Mouse (Mus musculus) intestine, embryonic 16.5 days (tissue): ENCODE data around the gene Gm572. TPM values are rescaled to one million over a fixed set of nuclear protein-coding genes. Genes with fewer than 3 reads are reported as not detected.

Experiments used
- ATAC-seq: fragments of 200-750 bp; cut with Nextera tagmentation; 2 replicates; pipeline ENCODE4 v1.8.0; 2017; ENCODE audit warnings: moderate TSS enrichment, moderate library complexity
- H3K27ac ChIP-seq: fragments of 300-500 bp; sonication (generic); 2 replicates; pipeline ENCODE4 v1.5.1; 2014; ENCODE audit warnings: mild to moderate bottlenecking, low read length
- H3K27me3 ChIP-seq: fragments of 300-500 bp; sonication (generic); replicated peaks from 2 replicates; pipeline ENCODE4 v1.6.1; 2014; ENCODE audit warnings: low read length, control low read depth, mixed read lengths; ENCODE audit not compliant: control insufficient read depth, insufficient read depth
- H3K36me3 ChIP-seq: fragments of 300-500 bp; sonication (generic); 2 replicates; pipeline ENCODE4 v1.6.1; 2014; ENCODE audit warnings: low read length, control low read depth; ENCODE audit not compliant: control insufficient read depth, insufficient read depth
- H3K4me1 ChIP-seq: fragments of 300-500 bp; sonication (generic); 2 replicates; pipeline ENCODE4 v1.6.1; 2014; ENCODE audit warnings: low read length, control low read depth, mixed read lengths; ENCODE audit not compliant: control insufficient read depth, insufficient read depth
- H3K4me2 ChIP-seq: fragments of 300-500 bp; sonication (generic); 2 replicates; pipeline ENCODE4 v1.6.1; 2014; ENCODE audit warnings: low read depth, low read length, control low read depth
- H3K4me3 ChIP-seq: fragments of 300-500 bp; sonication (generic); 2 replicates; pipeline ENCODE4 v1.5.1; 2014; ENCODE audit warnings: mild to moderate bottlenecking, low read length
- H3K9ac ChIP-seq: fragments of 300-500 bp; sonication (generic); 2 replicates; pipeline ENCODE4 v1.6.1; 2014; ENCODE audit warnings: low read depth, low read length
- H3K9me3 ChIP-seq: fragments of 300-500 bp; sonication (generic); 2 replicates; pipeline ENCODE4 v1.6.1; 2016; ENCODE audit warnings: low read length, control low read depth; ENCODE audit not compliant: control insufficient read depth
- WGBS: fragments of 180-500 bp; shearing (Covaris S2); extraction: QIAGEN DNeasy Blood & Tissue Kit; methylation state at CpG from one replicate; pipeline ENCODE4 v1.1.7; 2014; 5-methylcytosine and 5-hydroxymethylcytosine counted together
- polyA plus RNA-seq: library from polyadenylated mRNA; unstranded; fragments of >200 nt; fragmentation: Nextera tagmentation; extraction: Ambion mirVana; gene quantifications from 2 replicates; pipeline ENCODE4 v1.2.1, GENCODE M21; 2015

Gene Gm572
- polyA plus RNA-seq, 1 experiment from 2014 or later = not detected

DNA sequence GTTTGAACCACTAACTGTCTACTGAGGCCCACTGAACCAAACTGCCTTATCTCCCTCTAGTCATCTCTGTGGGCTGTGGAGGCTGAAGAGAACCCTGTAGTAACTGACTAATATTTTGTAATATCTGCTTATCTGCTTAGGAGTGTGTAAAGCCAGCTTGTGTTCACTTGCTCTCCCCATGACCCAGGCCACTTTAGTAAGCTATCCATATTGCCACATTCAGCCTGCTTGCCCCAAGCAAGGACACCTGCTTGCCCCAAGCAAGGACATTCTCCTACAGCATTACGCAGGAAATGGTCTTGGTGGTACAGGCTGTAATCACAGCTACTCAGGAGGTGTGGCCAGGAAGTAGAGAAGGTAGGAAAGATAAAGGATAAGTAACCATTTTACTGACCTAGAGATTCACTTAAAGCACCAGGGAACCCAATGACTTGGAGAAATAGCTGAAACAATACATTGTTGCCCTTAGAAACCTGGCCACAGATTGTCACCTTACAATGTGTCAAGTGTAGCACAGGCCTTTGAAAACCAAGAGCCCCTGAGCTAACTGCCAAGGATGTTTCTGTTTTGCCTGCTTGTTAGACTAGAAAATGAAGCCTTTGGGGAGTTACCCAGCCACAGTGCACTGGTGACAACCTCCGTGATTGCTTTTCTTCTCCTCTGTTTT is 9.6 kb upstream of the Gm572 start:
- ATAC-seq = peak; percentile 64; the same call in 1 of the 2 replicates
- H3K4me1 ChIP-seq = peaks cover 2% of the 10 kb centered on the region; the same call in 1 of the 2 replicates
- H3K4me3 ChIP-seq = no peak overlapping the region
- no peak overlapping the region for H3K4me2 ChIP-seq
- no peak overlapping the region for H3K9ac ChIP-seq
- WGBS = 65% methylated on average over 2 of the region's 2 CpGs
- H3K27ac ChIP-seq = peak overlapping the region; percentile 31; the same call in 1 of the 2 replicates
- no peaks in the 10 kb centered on the region for H3K36me3 ChIP-seq
- H3K9me3 ChIP-seq = no peaks in the 10 kb centered on the region
- no peaks in the 10 kb centered on the region for H3K27me3 ChIP-seq

DNA sequence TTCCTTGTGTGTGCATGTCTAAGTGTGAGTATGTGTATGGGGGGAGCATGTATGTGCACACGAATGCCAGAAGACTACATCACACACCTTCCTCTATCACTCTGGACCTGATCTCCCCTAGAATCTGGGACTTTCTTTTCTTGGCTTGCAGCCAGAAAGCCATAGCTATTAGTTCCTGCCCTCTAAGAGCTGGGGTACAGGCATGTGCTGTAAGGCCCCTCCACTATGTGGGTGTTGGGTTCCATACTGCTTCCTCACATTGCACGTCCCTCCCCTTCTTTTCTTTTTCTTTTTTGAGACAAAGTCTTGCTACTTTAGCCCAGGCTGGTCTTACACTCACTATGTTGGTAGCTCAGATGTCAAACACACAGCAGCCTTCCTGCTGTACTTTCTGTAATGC is 7.8 kb upstream of the Gm572 start:
- WGBS = 80% methylated on average over 2 of the region's 2 CpGs
- no peak overlapping the region for H3K4me3 ChIP-seq
- H3K9me3 ChIP-seq = no peaks in the 10 kb centered on the region
- no peak overlapping the region for H3K27ac ChIP-seq
- H3K27me3 ChIP-seq = no peaks in the 10 kb centered on the region
- no peak overlapping the region for H3K9ac ChIP-seq
- H3K4me2 ChIP-seq = no peak overlapping the region
- no peaks in the 10 kb centered on the region for H3K36me3 ChIP-seq
- no peak for ATAC-seq
- H3K4me1 ChIP-seq = peaks cover 2% of the 10 kb centered on the region

DNA sequence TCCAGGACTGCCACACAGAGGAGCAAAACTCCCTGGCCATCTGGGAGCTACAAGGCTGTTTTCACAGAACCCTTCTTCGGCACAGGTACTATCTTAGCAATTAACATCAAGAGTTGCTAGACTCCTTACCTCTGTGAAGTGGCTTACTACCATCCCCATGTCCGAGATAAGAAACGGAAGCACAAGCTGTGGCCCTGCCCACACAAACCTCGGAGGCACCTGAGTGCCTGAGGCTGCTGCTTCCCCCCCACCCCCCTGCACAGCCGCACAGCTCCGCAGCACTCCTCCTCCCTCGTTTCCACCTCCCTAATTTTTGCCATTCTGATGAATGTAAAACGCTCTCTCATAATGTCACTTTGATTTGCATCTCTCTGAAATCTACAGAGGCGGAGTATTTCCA is 4.8 kb upstream of the Gm572 start:
- H3K4me1 ChIP-seq = peaks cover 2% of the 10 kb centered on the region
- no peak overlapping the region for H3K9ac ChIP-seq
- 45% methylated on average over 9 of the region's 9 CpGs for WGBS

DNA sequence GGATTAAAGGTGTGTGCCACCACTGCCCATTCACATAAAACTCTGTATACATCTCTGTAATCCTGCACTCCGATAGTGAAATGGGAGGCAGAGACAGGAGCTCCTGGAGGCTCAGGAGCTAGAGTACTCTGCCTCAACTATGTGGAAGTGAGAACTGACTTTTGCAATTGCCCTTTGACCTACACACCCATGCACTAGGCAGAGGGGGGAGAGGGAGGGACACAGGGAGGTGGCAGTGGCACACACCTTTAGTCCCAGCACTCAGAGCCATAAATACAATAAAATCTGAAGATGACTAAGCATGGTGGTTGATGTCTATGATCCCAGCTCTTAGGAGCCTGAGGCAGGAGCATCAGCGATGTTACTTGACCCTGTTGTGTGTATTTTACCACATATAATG is 3.7 kb upstream of the Gm572 start:
- no peaks in the 10 kb centered on the region for H3K36me3 ChIP-seq
- peaks cover 7% of the 10 kb centered on the region for H3K4me1 ChIP-seq
- H3K4me2 ChIP-seq = no peak overlapping the region
- 0 out of 2 replicates have a peak overlapping the region, but pooled peaks have one; percentile 43 for H3K27ac ChIP-seq
- no peaks in the 10 kb centered on the region for H3K9me3 ChIP-seq
- ATAC-seq = peak; percentile 85
- no peak overlapping the region for H3K4me3 ChIP-seq
- WGBS = 63% methylated on average over 2 of the region's 2 CpGs
- H3K9ac ChIP-seq = no peak overlapping the region
- H3K27me3 ChIP-seq = no peaks in the 10 kb centered on the region

More for the DNA sequence above, 4.8 kb upstream of the Gm572 start:
- H3K4me2 ChIP-seq = no peak overlapping the region
- H3K27me3 ChIP-seq = no peaks in the 10 kb centered on the region
- H3K27ac ChIP-seq = no peak overlapping the region
- no peaks in the 10 kb centered on the region for H3K9me3 ChIP-seq
- ATAC-seq = no peak; the same call in 1 of the 2 replicates
- H3K4me3 ChIP-seq = no peak overlapping the region
- no peaks in the 10 kb centered on the region for H3K36me3 ChIP-seq

DNA sequence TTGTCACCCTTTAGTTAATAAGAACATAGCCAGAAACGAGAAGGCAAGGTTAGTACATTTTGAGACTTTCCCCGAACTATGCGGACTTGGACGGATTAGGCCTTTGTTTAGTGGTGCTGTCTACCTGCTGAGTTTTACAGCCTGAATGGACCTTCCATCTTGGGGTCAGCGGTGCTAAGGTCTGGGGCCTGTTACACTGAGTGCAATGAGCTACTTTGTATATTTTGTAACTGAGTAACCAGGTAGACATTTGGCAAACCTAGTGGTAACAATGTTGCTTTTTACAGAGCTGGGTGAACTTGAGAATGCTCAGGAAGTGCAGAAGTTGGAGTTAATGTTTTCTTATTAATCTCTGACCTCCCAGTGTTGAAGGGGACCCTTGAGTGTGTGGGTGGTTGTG is 2.0 kb upstream of the Gm572 start:
- no peak overlapping the region for H3K9ac ChIP-seq
- no peaks in the 10 kb centered on the region for H3K27me3 ChIP-seq
- no peak overlapping the region for H3K4me2 ChIP-seq
- WGBS = 70% methylated on average over 5 of the region's 5 CpGs
- H3K4me1 ChIP-seq = peaks cover 7% of the 10 kb centered on the region
- no peak; the same call in 1 of the 2 replicates for ATAC-seq
- no peak overlapping the region for H3K4me3 ChIP-seq
- no peaks in the 10 kb centered on the region for H3K9me3 ChIP-seq
- no peak overlapping the region for H3K27ac ChIP-seq
- no peaks in the 10 kb centered on the region for H3K36me3 ChIP-seq

DNA sequence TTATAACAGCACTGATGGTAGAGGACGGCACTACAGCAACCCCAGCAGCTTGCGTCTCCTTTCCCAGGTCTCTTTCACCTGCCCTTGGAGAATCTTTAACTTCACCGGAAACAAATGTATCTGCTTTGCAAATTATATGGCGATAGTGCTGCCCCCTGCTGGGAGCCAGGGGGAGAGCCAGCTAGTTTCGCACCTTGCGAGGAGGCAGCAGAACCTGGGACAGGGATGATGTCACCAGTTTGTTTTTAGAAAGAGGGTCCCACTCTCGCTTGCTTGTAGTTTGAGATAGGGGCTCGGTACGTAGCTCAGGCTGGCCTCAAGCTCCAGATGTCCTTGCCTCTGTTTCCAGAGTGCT is 1.0 kb downstream of the Gm572 start:
- 0 out of 2 replicates have a peak overlapping the region, but pooled peaks have one; percentile 13 for H3K4me3 ChIP-seq
- WGBS = 2% methylated on average over 9 of the region's 9 CpGs

DNA sequence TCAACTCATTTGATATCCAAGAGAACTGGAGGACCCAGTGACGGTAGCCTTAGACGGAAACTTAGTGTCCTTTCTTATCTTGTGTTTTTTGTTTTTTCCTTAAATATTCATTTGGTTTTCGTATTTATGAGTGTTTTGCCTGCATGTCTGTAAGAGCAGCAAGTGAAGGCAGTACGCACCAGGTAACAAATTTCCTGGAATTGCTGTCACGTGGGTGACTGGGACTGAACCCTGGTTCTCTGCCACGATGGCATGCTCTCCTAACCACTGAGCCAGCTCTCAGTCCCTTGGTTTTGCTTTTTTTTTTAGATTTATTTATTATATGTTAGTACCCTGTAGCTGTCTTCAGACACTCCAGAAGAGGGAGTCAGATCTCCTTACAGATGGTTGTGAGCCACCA is 1.8 kb downstream of the Gm572 start:
- no peak overlapping the region for H3K4me3 ChIP-seq
- no peak for ATAC-seq
- H3K36me3 ChIP-seq = no peaks in the 10 kb centered on the region
- H3K4me1 ChIP-seq = peaks cover 5% of the 10 kb centered on the region; the same call in 1 of the 2 replicates
- H3K27ac ChIP-seq = no peak overlapping the region
- WGBS = 88% methylated on average over 6 of the region's 6 CpGs
- no peaks in the 10 kb centered on the region for H3K27me3 ChIP-seq
- H3K4me2 ChIP-seq = no peak overlapping the region
- H3K9ac ChIP-seq = no peak overlapping the region
- no peaks in the 10 kb centered on the region for H3K9me3 ChIP-seq

More for the DNA sequence above, 1.0 kb downstream of the Gm572 start:
- Histone ChIP-seq H3K36me3 (no peaks in the 10 kb centered on the region), H3K27ac (peak overlapping the region; percentile 40), H3K4me2 (peak overlapping the region; percentile 40), H3K9me3 (no peaks in the 10 kb centered on the region), H3K4me1 (peaks cover 5% of the 10 kb centered on the region), H3K27me3 (no peaks in the 10 kb centered on the region), H3K9ac (peak overlapping the region; percentile 30; the same call in 1 of the 2 replicates)
- ATAC-seq = peak; percentile 45

DNA sequence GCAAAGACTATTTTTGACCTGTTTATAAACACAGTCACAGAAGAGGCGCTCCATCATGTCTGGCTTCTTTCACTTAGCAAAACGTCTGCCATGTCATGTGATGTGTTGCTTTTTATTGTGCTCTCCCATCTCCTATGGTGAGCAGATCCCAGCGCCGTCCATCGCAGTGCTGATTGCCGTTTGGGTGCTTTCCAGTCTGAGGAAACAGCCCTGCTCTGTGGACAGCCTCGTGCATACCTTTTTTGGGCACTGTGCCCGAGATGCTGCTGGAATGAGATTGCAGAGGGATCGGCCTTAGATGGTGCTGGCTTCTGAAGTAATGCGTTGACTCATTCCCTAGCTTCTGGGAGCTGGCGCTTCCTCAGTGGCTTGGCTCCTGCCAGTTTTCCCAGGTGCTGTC is 3.5 kb downstream of the Gm572 start:
- 42% methylated on average over 11 of the region's 11 CpGs for WGBS
- Histone ChIP-seq H3K9ac (no peak overlapping the region), H3K4me1 (peaks cover 5% of the 10 kb centered on the region; the same call in 1 of the 2 replicates), H3K9me3 (no peaks in the 10 kb centered on the region), H3K4me3 (no peak overlapping the region), H3K4me2 (no peak overlapping the region), H3K27me3 (no peaks in the 10 kb centered on the region), H3K36me3 (no peaks in the 10 kb centered on the region), H3K27ac (no peak overlapping the region; the same call in 1 of the 2 replicates)
- peak; percentile 23; the same call in 1 of the 2 replicates for ATAC-seq

DNA sequence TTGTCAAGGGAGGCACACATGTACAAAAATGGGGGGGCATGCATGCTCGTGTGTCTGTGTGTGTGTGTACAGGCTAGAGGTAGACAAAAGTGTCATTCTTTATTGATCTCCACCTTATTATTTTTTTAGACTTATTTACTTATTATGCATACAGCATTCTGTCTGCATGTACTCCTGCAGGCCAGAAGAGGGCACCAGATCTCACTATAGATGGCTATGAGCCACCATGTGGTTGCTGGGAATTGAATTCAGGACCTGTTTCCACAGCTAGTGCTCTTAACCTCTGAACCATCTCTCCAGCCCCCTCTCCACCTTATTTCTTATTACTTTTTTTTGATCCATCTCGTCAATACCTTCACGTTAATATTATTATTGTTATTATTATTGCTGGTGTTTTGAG is 6.2 kb downstream of the Gm572 start:
- 62% methylated on average over 3 of the region's 3 CpGs for WGBS
- H3K27ac ChIP-seq = no peak overlapping the region

More for the DNA sequence above, 6.2 kb downstream of the Gm572 start:
- Histone ChIP-seq H3K4me3 (no peak overlapping the region), H3K9me3 (no peaks in the 10 kb centered on the region), H3K27me3 (no peaks in the 10 kb centered on the region), H3K36me3 (no peaks in the 10 kb centered on the region), H3K4me1 (no peaks in the 10 kb centered on the region), H3K4me2 (no peak overlapping the region), H3K9ac (no peak overlapping the region)
- ATAC-seq = no peak
